Mouse (Mus musculus) mouse embryonic stem cell (cell line): ENCODE measurements around the gene Dmc1.

Experiments used
- in situ Hi-C, 2 experiments: fragments of 300-500 bp; cut with MboI; formaldehyde crosslinking; loops; 1 replicate in 1 of 2; 3 replicates in 1 of 2; pipeline ENCODE4 v1.14.3; 2019 to 2020; ENCODE audit warnings: low sequenced_read_pairs in 2 of 2, low pct_unique_long_range_greater_than_20kb in 1 of 2, mixed read lengths in 1 of 2; ENCODE audit not compliant: unreplicated experiment in 1 of 2

Gene Dmc1

GRCm38 (mm10) chr15:79577671-79578426, 27.1 kb downstream of the Dmc1 start:
- in situ Hi-C loops: no loop called here

GRCm38 (mm10) chr15:79576947-79577346, 28.0 kb downstream of the Dmc1 start:
- in situ Hi-C loops: no loop called here

- in situ Hi-C loops: no loop called here
Observed at GRCm38 (mm10) chr15:79575543-79576222, 29.2 kb downstream of the Dmc1 start.

GRCm38 (mm10) chr15:79562417-79562816, 42.5 kb downstream of the Dmc1 start:
- in situ Hi-C loops: no loop called here

- in situ Hi-C loops: no loop called here
Observed at GRCm38 (mm10) chr15:79559649-79560048, 45.3 kb downstream of the Dmc1 start.

GRCm38 (mm10) chr15:79552566-79552965, 52.3 kb downstream of the Dmc1 start:
- in situ Hi-C loops: no loop called here

- in situ Hi-C loops: no loop called here
Observed at GRCm38 (mm10) chr15:79548226-79548625, 56.7 kb downstream of the Dmc1 start.

- in situ Hi-C loops: no loop called here
Observed at GRCm38 (mm10) chr15:79547289-79547820, 57.6 kb downstream of the Dmc1 start.

GRCm38 (mm10) chr15:79546410-79547288, 58.3 kb downstream of the Dmc1 start, which contains the start of gene Ddx17:
Ddx17 (minus strand) TSS chr15:79546741.
- in situ Hi-C loops: no loop called here

- in situ Hi-C loops: no loop called here
Observed at GRCm38 (mm10) chr15:79545921-79546399, 58.9 kb downstream of the Dmc1 start.

- in situ Hi-C loops: no loop called here
Observed at GRCm38 (mm10) chr15:79545496-79545895, 59.4 kb downstream of the Dmc1 start.

- in situ Hi-C loops: no loop called here
Observed at GRCm38 (mm10) chr15:79543968-79544367, 60.9 kb downstream of the Dmc1 start.

GRCm38 (mm10) chr15:79533796-79534195, 71.1 kb downstream of the Dmc1 start:
- in situ Hi-C loops: no loop called here

- in situ Hi-C loops: no loop called here
Observed at GRCm38 (mm10) chr15:79529935-79530334, 75.0 kb downstream of the Dmc1 start.

- in situ Hi-C loops: no loop called here
Observed at GRCm38 (mm10) chr15:79527991-79528639, 76.8 kb downstream of the Dmc1 start.

GRCm38 (mm10) chr15:79527192-79527591, 77.7 kb downstream of the Dmc1 start:
- in situ Hi-C loops: no loop called here

- in situ Hi-C loops: no loop called here
Observed at GRCm38 (mm10) chr15:79525979-79526768, 78.7 kb downstream of the Dmc1 start.
